Mouse (Mus musculus): ENCODE measurements around the gene Rab5if. TPM values are rescaled to one million over a fixed set of nuclear protein-coding genes. Genes with fewer than 3 reads are reported as not detected.

The Rab5if gene
- total and polyA plus RNA-seq, 3 experiments, result 226 to 315 (median 263) TPM

Other genes starting within 250 kb of the Rab5if start
- gene Dlgap4, start 249.4 kb upstream of the Rab5if start, total RNA-seq (2012; rRNA removed), result 10.3 and 10.4 TPM in 2 replicates
- 10 to 100 TPM in 1 of 2 experiments, not detected in 1; 39.6 TPM for gene Dlgap4, start 249.4 kb upstream of the Rab5if start, polyA plus RNA-seq (2012; ENCODE audit: insufficient read depth in 1 of 2, insufficient read length in 2 of 2, low read depth in 1 of 2, low replicate concordance in 2 of 2, missing spikeins in 1 of 2)
- gene Myl9, start 87.7 kb upstream of the Rab5if start, total RNA-seq (2012; rRNA removed), result 1.2 and 2.8 TPM in 2 replicates
- gene Myl9, start 87.7 kb upstream of the Rab5if start, polyA plus RNA-seq (2012; ENCODE audit: insufficient read depth in 1 of 2, insufficient read length in 2 of 2, low read depth in 1 of 2, low replicate concordance in 2 of 2, missing spikeins in 1 of 2), result 1 to 10 TPM in 1 of 2 experiments, not detected in 1; 1.3 TPM
- gene Tgif2, start 23.1 kb upstream of the Rab5if start, total RNA-seq (2012; rRNA removed), result 15.2 and 16.9 TPM in 2 replicates
- gene Tgif2, start 23.1 kb upstream of the Rab5if start, polyA plus RNA-seq (2012; ENCODE audit: insufficient read depth in 1 of 2, insufficient read length in 2 of 2, low read depth in 1 of 2, low replicate concordance in 2 of 2, missing spikeins in 1 of 2), result 10 to 100 TPM in 1 of 2 experiments, not detected in 1; 43.3 TPM
- 0.23 TPM in 1 of 2 replicates, not detected in the other for gene 4930518I15Rik, start 5.2 kb upstream of the Rab5if start, total RNA-seq (2012; rRNA removed)
- under 1 TPM in 1 of 2 experiments, not detected in 1; 0.60 TPM for gene 4930518I15Rik, start 5.2 kb upstream of the Rab5if start, polyA plus RNA-seq (2012; ENCODE audit: insufficient read depth in 1 of 2, insufficient read length in 2 of 2, low read depth in 1 of 2, low replicate concordance in 2 of 2, missing spikeins in 1 of 2)
- gene Sla2, start 24.1 kb downstream of the Rab5if start, total RNA-seq (2012; rRNA removed), result 7.7 and 9.0 TPM in 2 replicates
- gene Sla2, start 24.1 kb downstream of the Rab5if start, polyA plus RNA-seq (2012; ENCODE audit: insufficient read depth in 1 of 2, insufficient read length in 2 of 2, low read depth in 1 of 2, low replicate concordance in 2 of 2, missing spikeins in 1 of 2), result under 1 TPM in 1 of 2 experiments, not detected in 1; 0.40 TPM
- gene Ndrg3, start 128.9 kb downstream of the Rab5if start, total RNA-seq (2012; rRNA removed), result 19.0 and 20.1 TPM in 2 replicates
- gene Ndrg3, start 128.9 kb downstream of the Rab5if start, polyA plus RNA-seq (2012; ENCODE audit: insufficient read depth in 1 of 2, insufficient read length in 2 of 2, low read depth in 1 of 2, low replicate concordance in 2 of 2, missing spikeins in 1 of 2), result 10 to 100 TPM in 1 of 2 experiments, not detected in 1; 39.6 TPM
- gene Dsn1, start 144.0 kb downstream of the Rab5if start, total RNA-seq (2012; rRNA removed), result 27.1 and 29.3 TPM in 2 replicates
- 10 to 100 TPM in 1 of 2 experiments, not detected in 1; 33.2 TPM for gene Dsn1, start 144.0 kb downstream of the Rab5if start, polyA plus RNA-seq (2012; ENCODE audit: insufficient read depth in 1 of 2, insufficient read length in 2 of 2, low read depth in 1 of 2, low replicate concordance in 2 of 2, missing spikeins in 1 of 2)
- gene Soga1, start 216.1 kb downstream of the Rab5if start, total RNA-seq (2012; rRNA removed), result 0.20 and 0.50 TPM in 2 replicates
- gene Soga1, start 216.1 kb downstream of the Rab5if start, polyA plus RNA-seq (2012; ENCODE audit: insufficient read depth in 1 of 2, insufficient read length in 2 of 2, low read depth in 1 of 2, low replicate concordance in 2 of 2, missing spikeins in 1 of 2), result 1 to 10 TPM in 1 of 2 experiments, not detected in 1; 2.0 TPM
- not detected in 2 replicates for gene Tldc2, start 223.9 kb downstream of the Rab5if start, total RNA-seq (2012; rRNA removed)
- not detected for gene Tldc2, start 223.9 kb downstream of the Rab5if start, polyA plus RNA-seq (2012; ENCODE audit: insufficient read depth in 1 of 2, insufficient read length in 2 of 2, low read depth in 1 of 2, low replicate concordance in 2 of 2, missing spikeins in 1 of 2)

All from MEL (cell line).